Mouse (Mus musculus) embryonic facial prominence, embryonic 11.5 days (tissue): ENCODE measurements at regions not wholly inside any gene's neighbourhood (a gene's known extent, or its start where the extent isn't known, plus 50 kb on each side); places are given as distances from the start of the nearest gene placed in this dataset.
A peak's percentile ranks its signal among the peaks of the same experiment; 100 is the strongest.

Experiments
- ATAC-seq: fragments of 200-750 bp; cut with Nextera tagmentation; replicated peaks from 2 replicates; pipeline ENCODE4 v1.8.0; 2017; ENCODE audit warnings: low read depth; ENCODE audit not compliant: insufficient number of reproducible peaks, low FRiP score, low TSS enrichment
- DNase-seq: peaks from one replicate; pipeline ENCODE4 v3.0.0-alpha.2; 2015; ENCODE audit warnings: low spot score
- H3K27ac ChIP-seq: fragments of 300-500 bp; sonication (generic); replicated peaks from 2 replicates; pipeline ENCODE4 v1.5.1; 2014; ENCODE audit warnings: mild to moderate bottlenecking, low read depth, low read length, control low read depth
- H3K27me3 ChIP-seq: fragments of 300-500 bp; sonication (generic); 2 replicates; pipeline ENCODE4 v1.6.1; 2014; ENCODE audit warnings: mild to moderate bottlenecking, low read length, moderate library complexity, mixed read lengths; ENCODE audit not compliant: control insufficient read depth, insufficient read depth
- H3K36me3 ChIP-seq: fragments of 300-500 bp; sonication (generic); replicated peaks from 2 replicates; pipeline ENCODE4 v1.6.1; 2014; ENCODE audit warnings: low read depth, mild to moderate bottlenecking, low read length, moderate library complexity, mixed read lengths; ENCODE audit not compliant: control insufficient read depth, insufficient read depth
- H3K4me1 ChIP-seq: fragments of 300-500 bp; sonication (generic); 2 replicates; pipeline ENCODE4 v1.6.1; 2014; ENCODE audit warnings: low read length, mixed read lengths; ENCODE audit not compliant: control insufficient read depth, insufficient read depth
- H3K4me2 ChIP-seq: fragments of 300-500 bp; sonication (generic); 2 replicates; pipeline ENCODE4 v1.6.1; 2014; ENCODE audit warnings: low read depth, mild to moderate bottlenecking, control low read depth, low read length, moderate library complexity
- H3K4me3 ChIP-seq: fragments of 300-500 bp; sonication (generic); 2 replicates; pipeline ENCODE4 v1.5.1; 2014; ENCODE audit warnings: low read depth, low read length, control low read depth
- H3K9ac ChIP-seq: fragments of 300-500 bp; sonication (generic); replicated peaks from 2 replicates; pipeline ENCODE4 v1.6.1; 2014; ENCODE audit warnings: mild to moderate bottlenecking, control low read depth, low read length
- H3K9me3 ChIP-seq: fragments of 300-500 bp; sonication (generic); replicated peaks from 2 replicates; pipeline ENCODE4 v1.6.1; 2016; ENCODE audit warnings: mild to moderate bottlenecking, low read length, inconsistent platforms, mixed read lengths; ENCODE audit not compliant: control insufficient read depth
- WGBS: fragments of 180-500 bp; shearing (Covaris S2); extraction: QIAGEN DNeasy Blood & Tissue Kit; methylation state at CpG from one replicate; pipeline ENCODE4 v1.1.7; 2014; 5-methylcytosine and 5-hydroxymethylcytosine counted together

- no peaks in the 10 kb centered on the region for H3K27me3 ChIP-seq
- H3K4me1 ChIP-seq = no peaks in the 10 kb centered on the region
- H3K36me3 ChIP-seq = no peaks in the 10 kb centered on the region
- ATAC-seq (no peak), DNase-seq (peak; percentile 14)
- WGBS = 34% methylated on average over 2 of the region's 2 CpGs
- H3K9ac ChIP-seq = no peak overlapping the region
- H3K4me2 ChIP-seq = no peak overlapping the region
- no peaks in the 10 kb centered on the region for H3K9me3 ChIP-seq
- no peak overlapping the region for H3K27ac ChIP-seq
- no peak overlapping the region for H3K4me3 ChIP-seq
Observed at GRCm38 (mm10) chrX:118320123-118320522, 106.9 kb upstream of the Tgif2lx2 start.

- Histone ChIP-seq H3K4me1 (no peaks in the 10 kb centered on the region), H3K36me3 (no peaks in the 10 kb centered on the region), H3K27me3 (no peaks in the 10 kb centered on the region), H3K9me3 (no peaks in the 10 kb centered on the region), H3K9ac (no peak overlapping the region), H3K4me3 (no peak overlapping the region), H3K27ac (no peak overlapping the region), H3K4me2 (no peak overlapping the region)
- ATAC-seq = no peak
- no peak for DNase-seq
Observed at GRCm38 (mm10) chrX:118356888-118357287, 70.1 kb upstream of the Tgif2lx2 start.
